Mouse (Mus musculus): ENCODE data around the gene Trim31. TPM values are rescaled to one million over a fixed set of nuclear protein-coding genes. Genes with fewer than 3 reads are reported as not detected.

Gene Trim31
- not detected in 2 replicates for polyA plus RNA-seq (2015; fragmentation: Nextera tagmentation; extraction: Ambion mirVana)

DNA sequence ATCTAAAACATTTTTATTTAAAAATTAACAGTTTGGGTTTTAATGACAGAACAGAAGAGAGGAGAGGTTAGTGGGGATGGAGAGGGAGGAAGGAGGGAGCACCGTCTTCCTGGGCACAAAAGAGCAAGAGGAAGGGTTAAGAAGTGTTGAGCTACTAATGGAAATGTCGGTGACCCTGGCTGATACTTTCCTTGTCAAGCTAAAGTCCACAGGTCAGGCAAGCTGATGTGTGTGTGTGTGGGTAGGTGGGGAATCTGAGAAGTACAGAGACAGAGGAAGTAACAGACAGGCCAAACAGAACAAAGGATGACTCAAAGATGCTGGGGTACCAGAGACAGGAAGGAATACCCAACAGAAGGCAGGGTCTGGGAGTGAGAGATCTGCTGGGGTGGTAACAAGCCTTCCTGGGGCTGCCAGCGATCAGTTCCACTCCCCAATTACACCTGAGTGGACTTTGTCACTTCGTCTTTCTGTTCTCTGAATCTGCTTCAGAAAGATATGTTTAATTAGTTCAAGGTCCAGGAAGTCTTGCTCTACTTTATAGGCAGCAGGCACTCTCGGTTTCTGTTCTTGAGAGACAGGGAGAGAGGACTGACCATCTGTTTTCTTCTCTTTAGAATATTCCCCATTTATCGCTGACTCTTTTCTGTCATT lies at the start of gene Trim31:
Gene Trim31, plus strand, starts transcription at position 567 of the 654 bp plus-strand sequence.
- WGBS: 65% methylated on average over 6 of the region's 6 CpGs
- Histone ChIP-seq H3K36me3 (no peaks in the 10 kb centered on the region), H3K9me3 (no peaks in the 10 kb centered on the region), H3K27me3 (no peaks in the 10 kb centered on the region), H3K4me2 (replicated peaks) (no peak within 1 kb of the TSS), H3K27ac (no peak within 1 kb of the TSS), H3K9ac (no peak within 1 kb of the TSS), H3K4me3 (no peak within 1 kb of the TSS), H3K4me1 (no peaks in the 10 kb centered on the region)
- ATAC-seq (ENCODE audit: low FRiP score, low read depth): no peak

GRCm38 (mm10) chr17:36848911-36849310 lies 49.0 kb upstream of the Trim31 start:
- no peak for ATAC-seq (ENCODE audit: low FRiP score, low read depth)
- Histone ChIP-seq H3K27me3 (no peaks in the 10 kb centered on the region), H3K4me1 (peaks cover 9% of the 10 kb centered on the region), H3K4me3 (no peak overlapping the region), H3K27ac (no peak overlapping the region), H3K4me2 (replicated peaks) (no peak overlapping the region), H3K9ac (no peak overlapping the region), H3K36me3 (peaks cover 46% of the 10 kb centered on the region), H3K9me3 (no peaks in the 10 kb centered on the region)
- 74% methylated on average over 5 of the region's 5 CpGs for WGBS

DNA sequence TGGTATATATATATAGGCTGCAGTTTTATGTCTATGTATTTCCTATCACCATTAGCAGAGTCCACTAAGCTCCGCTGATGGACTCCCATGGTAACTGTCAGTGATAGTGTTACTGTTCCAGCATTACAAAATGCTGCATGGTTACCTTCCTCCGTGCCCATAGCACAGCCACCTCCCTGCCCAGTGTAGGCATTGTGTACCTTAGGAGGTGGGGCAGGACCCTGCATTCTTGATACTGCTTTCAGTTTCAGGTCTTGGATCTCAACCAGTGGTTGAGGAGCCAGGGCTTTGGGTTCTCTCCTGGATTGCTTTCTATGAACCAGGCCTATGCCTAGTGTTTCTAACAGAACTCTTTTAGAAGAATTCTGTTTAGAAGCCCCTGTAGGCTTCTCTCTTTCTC lies 47.9 kb upstream of the Trim31 start:
- 84% methylated on average over 2 of the region's 2 CpGs for WGBS
- no peaks in the 10 kb centered on the region for H3K27me3 ChIP-seq
- no peaks in the 10 kb centered on the region for H3K9me3 ChIP-seq
- no peak overlapping the region for H3K9ac ChIP-seq
- H3K4me3 ChIP-seq: no peak overlapping the region
- ATAC-seq (ENCODE audit: low FRiP score, low read depth): no peak
- H3K27ac ChIP-seq: no peak overlapping the region
- H3K4me1 ChIP-seq: peaks cover 5% of the 10 kb centered on the region
- H3K4me2 ChIP-seq (replicated peaks): no peak overlapping the region
- peaks cover 57% of the 10 kb centered on the region for H3K36me3 ChIP-seq

DNA sequence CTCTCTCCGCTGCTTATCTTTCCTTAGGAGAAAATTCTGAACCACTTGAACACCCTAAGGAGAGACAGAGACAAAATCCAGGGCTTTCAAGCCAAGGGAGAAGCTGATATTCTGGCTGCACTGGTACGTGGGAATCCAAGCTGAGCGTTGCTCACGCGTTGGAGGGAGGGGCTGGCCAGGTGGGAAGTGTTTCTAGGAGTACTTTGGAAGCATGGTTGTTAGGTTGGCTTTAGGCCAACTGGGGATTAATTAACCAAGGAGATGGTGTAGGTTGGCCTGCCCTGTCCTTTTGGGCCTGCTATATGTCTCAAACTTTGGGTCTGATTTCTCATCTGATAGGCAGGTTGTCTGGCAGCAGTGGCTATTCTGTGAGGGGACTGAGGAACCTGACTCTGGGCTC lies 46.7 kb upstream of the Trim31 start:
- H3K4me1 ChIP-seq: peaks cover 5% of the 10 kb centered on the region
- H3K4me3 ChIP-seq: no peak overlapping the region
- peaks cover 65% of the 10 kb centered on the region for H3K36me3 ChIP-seq
- H3K27me3 ChIP-seq: no peaks in the 10 kb centered on the region
- ATAC-seq (ENCODE audit: low FRiP score, low read depth): no peak
- no peak overlapping the region for H3K9ac ChIP-seq
- no peak overlapping the region for H3K4me2 ChIP-seq (replicated peaks)
- no peaks in the 10 kb centered on the region for H3K9me3 ChIP-seq
- no peak overlapping the region for H3K27ac ChIP-seq
- WGBS: 77% methylated on average over 5 of the region's 5 CpGs

DNA sequence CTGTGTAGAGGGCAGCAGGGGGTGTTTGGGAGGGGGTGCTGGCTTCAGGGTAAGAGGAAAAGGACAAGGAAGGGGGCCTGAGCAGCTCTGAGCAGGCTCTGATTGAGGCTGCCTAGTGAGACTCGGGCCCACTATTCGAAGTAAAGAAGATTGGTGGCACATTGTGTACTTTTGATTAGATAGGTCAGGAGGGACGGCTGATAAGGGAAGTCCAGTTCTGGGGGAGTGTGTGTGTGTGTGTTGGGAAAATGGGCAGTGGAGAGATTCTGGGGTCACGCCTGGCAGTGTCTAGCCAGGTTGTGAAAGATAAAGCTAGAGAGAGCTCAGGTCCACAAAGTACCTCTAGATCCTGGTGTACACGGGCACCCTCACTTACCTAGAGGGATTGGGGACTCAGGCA lies 46.3 kb upstream of the Trim31 start:
- Histone ChIP-seq H3K9ac (no peak overlapping the region), H3K4me2 (replicated peaks) (no peak overlapping the region), H3K27ac (no peak overlapping the region), H3K27me3 (no peaks in the 10 kb centered on the region), H3K4me1 (peaks cover 5% of the 10 kb centered on the region), H3K36me3 (peaks cover 65% of the 10 kb centered on the region), H3K9me3 (no peaks in the 10 kb centered on the region), H3K4me3 (no peak overlapping the region)
- 85% methylated on average over 5 of the region's 5 CpGs for WGBS
- no peak for ATAC-seq (ENCODE audit: low FRiP score, low read depth)

GRCm38 (mm10) chr17:36855484-36855883 lies 42.4 kb upstream of the Trim31 start:
- no peak overlapping the region for H3K27ac ChIP-seq

DNA sequence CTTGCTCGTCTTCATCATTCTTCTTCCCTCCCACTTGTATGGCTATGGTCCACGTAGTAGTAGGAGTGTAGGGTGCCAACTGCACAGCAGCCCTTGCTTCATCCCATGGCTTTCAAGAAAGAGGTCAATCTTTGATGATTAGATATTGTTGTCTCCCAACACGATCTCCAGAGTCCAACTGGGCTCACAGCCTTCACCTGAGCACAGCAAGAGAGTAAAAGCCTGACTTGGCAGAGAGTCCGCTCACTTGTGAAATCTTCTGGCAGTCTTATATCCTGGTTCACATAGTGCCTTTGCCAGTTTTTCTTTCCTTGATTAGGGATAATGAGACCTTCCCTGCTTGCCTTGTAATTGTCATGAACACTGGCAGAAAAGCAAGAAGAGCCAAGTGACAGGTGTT lies 41.7 kb upstream of the Trim31 start:
- H3K4me2 ChIP-seq (replicated peaks): no peak overlapping the region
- no peaks in the 10 kb centered on the region for H3K27me3 ChIP-seq
- 91% methylated on average over 4 of the region's 4 CpGs for WGBS
- H3K36me3 ChIP-seq: peaks cover 88% of the 10 kb centered on the region
- no peak for ATAC-seq (ENCODE audit: low FRiP score, low read depth)
- no peak overlapping the region for H3K4me3 ChIP-seq
- no peaks in the 10 kb centered on the region for H3K4me1 ChIP-seq
- no peak overlapping the region for H3K9ac ChIP-seq
- H3K9me3 ChIP-seq: no peaks in the 10 kb centered on the region
- H3K27ac ChIP-seq: no peak overlapping the region

More at GRCm38 (mm10) chr17:36855484-36855883, 42.4 kb upstream of the Trim31 start:
- H3K27me3 ChIP-seq: no peaks in the 10 kb centered on the region
- ATAC-seq (ENCODE audit: low FRiP score, low read depth): no peak
- H3K36me3 ChIP-seq: peaks cover 95% of the 10 kb centered on the region
- no peak overlapping the region for H3K4me2 ChIP-seq (replicated peaks)
- no peak overlapping the region for H3K4me3 ChIP-seq
- no peaks in the 10 kb centered on the region for H3K9me3 ChIP-seq
- H3K4me1 ChIP-seq: no peaks in the 10 kb centered on the region
- no peak overlapping the region for H3K9ac ChIP-seq
- 98% methylated on average over 3 of the region's 3 CpGs for WGBS

DNA sequence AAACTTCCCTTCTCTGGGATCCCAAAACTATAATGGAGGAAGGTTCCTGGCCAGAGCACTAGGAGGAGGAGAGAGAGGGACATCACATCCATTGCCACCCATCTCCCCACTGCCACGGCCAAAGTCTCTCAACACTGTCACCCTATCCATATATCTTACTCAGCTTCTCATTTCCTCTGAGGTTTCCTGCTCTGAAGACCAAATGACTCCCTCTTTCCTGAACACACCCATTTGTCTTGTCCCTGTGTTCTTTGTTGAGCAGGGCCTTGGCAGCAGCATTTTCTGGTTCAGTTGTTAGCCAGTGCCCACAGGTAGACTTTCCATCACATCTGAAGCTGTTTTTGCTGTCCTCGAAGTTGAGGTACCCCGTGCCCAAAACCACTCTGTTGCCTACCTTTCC lies 39.7 kb upstream of the Trim31 start:
- Histone ChIP-seq H3K9me3 (no peaks in the 10 kb centered on the region), H3K9ac (no peak overlapping the region), H3K36me3 (peaks cover 68% of the 10 kb centered on the region), H3K4me2 (replicated peaks) (no peak overlapping the region), H3K4me1 (no peaks in the 10 kb centered on the region), H3K27me3 (no peaks in the 10 kb centered on the region), H3K27ac (no peak overlapping the region), H3K4me3 (no peak overlapping the region)
- 89% methylated on average over 3 of the region's 3 CpGs for WGBS
- no peak for ATAC-seq (ENCODE audit: low FRiP score, low read depth)

DNA sequence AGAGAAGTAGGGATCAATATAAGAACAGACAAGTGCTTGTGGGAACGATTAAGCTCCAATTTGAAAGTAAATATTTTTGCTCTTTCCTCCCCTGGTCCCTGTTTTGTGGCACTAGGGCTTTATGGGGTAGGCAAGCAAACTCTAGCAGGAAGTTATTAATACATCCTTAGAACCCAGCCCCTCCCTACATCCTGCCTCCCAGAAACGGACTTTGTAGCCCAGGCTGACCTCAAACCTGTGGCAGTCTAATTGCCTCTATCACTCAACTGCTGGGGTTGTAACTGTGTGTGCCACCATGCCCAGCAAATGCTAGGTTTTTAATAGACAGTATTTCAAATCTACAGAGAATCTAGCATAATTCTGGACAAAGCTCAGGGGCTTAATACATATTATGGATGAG lies 36.2 kb upstream of the Trim31 start:
- no peak for ATAC-seq (ENCODE audit: low FRiP score, low read depth)
- WGBS: 41% methylated on average over 2 of the region's 2 CpGs
- Histone ChIP-seq H3K36me3 (peaks cover 33% of the 10 kb centered on the region), H3K9me3 (no peaks in the 10 kb centered on the region), H3K4me3 (no peak overlapping the region), H3K4me2 (replicated peaks) (no peak overlapping the region), H3K27me3 (peaks cover 22% of the 10 kb centered on the region), H3K27ac (no peak overlapping the region), H3K4me1 (no peaks in the 10 kb centered on the region), H3K9ac (no peak overlapping the region)

DNA sequence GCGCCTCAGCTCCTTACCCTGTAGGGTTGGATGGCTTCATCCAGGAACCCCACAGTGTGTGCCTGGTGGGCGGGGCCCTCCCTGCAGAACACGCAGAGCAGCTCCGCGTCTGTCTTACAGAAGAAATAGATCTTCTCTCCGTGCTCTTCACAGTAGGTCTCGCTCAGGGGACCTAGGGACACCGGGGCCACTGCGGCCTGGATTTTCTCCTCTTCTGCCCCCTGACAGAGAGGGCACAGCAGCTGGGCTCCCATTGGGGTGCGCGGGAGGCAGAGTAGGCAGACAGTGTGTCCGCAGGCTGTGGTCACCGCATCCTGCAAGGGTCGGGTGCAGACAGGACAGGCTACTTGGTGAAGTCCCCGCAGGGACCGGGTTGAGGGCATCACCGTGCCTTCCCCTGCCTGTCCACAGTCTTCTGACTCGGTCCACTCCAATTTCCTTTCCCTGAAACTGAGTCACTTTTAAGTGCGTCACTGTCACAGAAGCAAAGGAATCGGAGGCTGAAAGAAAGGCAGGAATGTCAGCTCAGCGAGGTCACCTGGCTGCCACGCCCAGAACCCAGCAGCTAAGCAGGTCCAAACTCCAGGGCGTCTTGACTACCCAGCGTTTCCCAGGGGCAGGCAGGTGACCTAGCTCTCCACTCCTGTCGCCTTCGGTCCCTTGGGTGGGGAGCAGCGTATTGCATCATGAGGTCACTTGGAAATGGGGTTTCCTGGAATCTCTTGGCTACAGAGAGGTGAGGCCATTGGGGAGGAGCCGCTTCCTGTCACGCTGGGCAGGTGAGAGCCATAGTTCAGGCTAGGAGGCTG lies 31.0 kb upstream of the Trim31 start, which contains the start of gene Trim15:
Gene Trim15, minus strand, starts transcription at position 492 of the 809 bp plus-strand sequence.
- H3K36me3 ChIP-seq: no peaks in the 10 kb centered on the region
- H3K27ac ChIP-seq: no peak within 1 kb of the TSS
- no peaks in the 10 kb centered on the region for H3K9me3 ChIP-seq
- 12% methylated on average over 29 of the region's 29 CpGs for WGBS
- H3K4me3 ChIP-seq: peak within 1 kb of the TSS; percentile 10; the same call in 1 of the 2 replicates
- H3K27me3 ChIP-seq: peaks cover 42% of the 10 kb centered on the region
- 0 out of 2 replicates have a peak, but pooled peaks have one; percentile 51 for ATAC-seq (ENCODE audit: low FRiP score, low read depth)
- no peak within 1 kb of the TSS for H3K9ac ChIP-seq
- H3K4me2 ChIP-seq (replicated peaks): peak within 1 kb of the TSS; percentile 47
- no peaks in the 10 kb centered on the region for H3K4me1 ChIP-seq

- no peaks in the 10 kb centered on the region for H3K36me3 ChIP-seq
- no peak overlapping the region for H3K4me3 ChIP-seq
- H3K27me3 ChIP-seq: peaks cover 42% of the 10 kb centered on the region
- H3K27ac ChIP-seq: no peak overlapping the region
- 71% methylated on average over 2 of the region's 2 CpGs for WGBS
- H3K4me2 ChIP-seq (replicated peaks): no peak overlapping the region
- H3K4me1 ChIP-seq: no peaks in the 10 kb centered on the region
- H3K9ac ChIP-seq: no peak overlapping the region
- ATAC-seq (ENCODE audit: low FRiP score, low read depth): no peak
- no peaks in the 10 kb centered on the region for H3K9me3 ChIP-seq
Measured at GRCm38 (mm10) chr17:36868836-36869235, 29.1 kb upstream of the Trim31 start.

DNA sequence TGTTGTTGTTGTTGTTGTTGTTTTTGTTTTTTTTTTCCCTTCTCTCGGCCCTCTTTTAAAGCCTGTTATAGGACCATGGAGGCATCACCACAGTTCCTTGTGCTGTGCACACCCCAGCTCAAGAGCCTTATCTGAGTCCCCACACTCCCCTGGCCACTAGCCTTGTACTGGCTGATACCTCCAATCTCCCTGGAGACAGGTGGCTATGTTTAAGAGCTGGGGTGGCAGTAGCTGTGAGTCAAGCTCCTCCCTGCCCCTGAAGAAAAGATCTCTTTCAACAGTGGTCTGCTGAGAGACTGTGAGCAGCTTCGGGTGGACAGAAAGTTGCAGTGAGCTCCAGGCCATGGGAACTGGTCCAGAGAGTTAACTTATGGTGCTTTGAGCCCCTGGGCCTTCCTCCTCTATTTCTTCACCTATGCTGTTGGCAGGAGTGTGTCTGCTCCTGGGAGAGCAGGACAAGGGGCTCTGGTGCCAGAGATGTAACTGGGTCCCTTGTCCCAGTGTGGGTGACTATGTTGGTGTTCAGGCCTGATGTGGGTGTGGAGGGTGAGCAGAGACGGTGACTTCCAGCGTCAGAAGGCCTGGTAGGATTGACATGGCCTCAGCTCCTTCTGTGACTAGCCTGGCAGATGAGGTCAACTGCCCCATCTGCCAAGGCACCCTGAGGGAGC lies 28.5 kb upstream of the Trim31 start, which contains the start of gene Trim10:
Gene Trim10, plus strand, starts transcription at position 291 of the 671 bp plus-strand sequence.
- Histone ChIP-seq H3K9ac (peak within 1 kb of the TSS; percentile 14; the same call in 1 of the 2 replicates), H3K9me3 (no peaks in the 10 kb centered on the region), H3K27me3 (peaks cover 42% of the 10 kb centered on the region), H3K4me1 (no peaks in the 10 kb centered on the region), H3K4me3 (no peak within 1 kb of the TSS), H3K36me3 (no peaks in the 10 kb centered on the region), H3K27ac (no peak within 1 kb of the TSS), H3K4me2 (replicated peaks) (no peak within 1 kb of the TSS)
- ATAC-seq (ENCODE audit: low FRiP score, low read depth): no peak
- WGBS: 83% methylated on average over 4 of the region's 4 CpGs

Measured in limb, embryonic 13.5 days (tissue).